Mouse (Mus musculus) stomach, embryonic 16.5 days (tissue): Measurements from ENCODE around the gene Ikzf4. TPM values are rescaled to one million over a fixed set of nuclear protein-coding genes. Genes with fewer than 3 reads are reported as not detected.
A peak's percentile ranks its signal among the peaks of the same experiment; 100 is the strongest.

ENCODE experiments used
- ATAC-seq: fragments of 200-750 bp; cut with Nextera tagmentation; 2 replicates; pipeline ENCODE4 v1.8.0; 2017; ENCODE audit warnings: moderate number of reproducible peaks, moderate TSS enrichment; ENCODE audit not compliant: insufficient read depth, low FRiP score
- H3K27ac ChIP-seq: fragments of 300-500 bp; sonication (generic); 2 replicates; pipeline ENCODE4 v1.5.1; 2014; ENCODE audit warnings: low read length
- H3K27me3 ChIP-seq: fragments of 300-500 bp; sonication (generic); 2 replicates; pipeline ENCODE4 v1.6.1; 2014; ENCODE audit warnings: low read length, control low read depth, mixed read lengths; ENCODE audit not compliant: control insufficient read depth, insufficient read depth
- H3K36me3 ChIP-seq: fragments of 300-500 bp; sonication (generic); 2 replicates; pipeline ENCODE4 v1.6.1; 2014; ENCODE audit warnings: low read length; ENCODE audit not compliant: control insufficient read depth, insufficient read depth
- H3K4me1 ChIP-seq: fragments of 300-500 bp; sonication (generic); 2 replicates; pipeline ENCODE4 v1.6.1; 2014; ENCODE audit warnings: low read length, control low read depth, mixed read lengths; ENCODE audit not compliant: control insufficient read depth, insufficient read depth
- H3K4me2 ChIP-seq: fragments of 300-500 bp; sonication (generic); 2 replicates; pipeline ENCODE4 v1.6.1; 2014; ENCODE audit warnings: low read depth, low read length, mixed read lengths
- H3K4me3 ChIP-seq: fragments of 300-500 bp; sonication (generic); replicated peaks from 2 replicates; pipeline ENCODE4 v1.5.1; 2014; ENCODE audit warnings: mild to moderate bottlenecking, low read length
- H3K9ac ChIP-seq: fragments of 300-500 bp; sonication (generic); 2 replicates; pipeline ENCODE4 v1.6.1; 2014; ENCODE audit warnings: low read length
- H3K9me3 ChIP-seq: fragments of 300-500 bp; sonication (generic); replicated peaks from 2 replicates; pipeline ENCODE4 v1.6.1; 2016; ENCODE audit warnings: low read length, control low read depth; ENCODE audit not compliant: control insufficient read depth
- WGBS: fragments of 180-500 bp; shearing (Covaris S2); extraction: QIAGEN DNeasy Blood & Tissue Kit; methylation state at CpG from one replicate; pipeline ENCODE4 v1.1.7; 2014; 5-methylcytosine and 5-hydroxymethylcytosine counted together
- polyA plus RNA-seq: library from polyadenylated mRNA; unstranded; fragments of >200 nt; fragmentation: Nextera tagmentation; extraction: Ambion mirVana; gene quantifications from 2 replicates; pipeline ENCODE4 v1.2.1, GENCODE M21; 2015

Gene Ikzf4
- 2.1 and 2.5 TPM in 2 replicates for polyA plus RNA-seq

GRCm38 (mm10) chr10:128645111-128646011 is at the start of gene Ikzf4:
Ikzf4 (minus strand) TSS chr10:128645991.
- no peaks in the 10 kb centered on the region for H3K27me3 ChIP-seq
- no peaks in the 10 kb centered on the region for H3K9me3 ChIP-seq
- H3K4me1 ChIP-seq = peaks cover 7% of the 10 kb centered on the region; the same call in 1 of the 2 replicates
- H3K4me2 ChIP-seq = peak within 1 kb of the TSS; percentile 74
- H3K4me3 ChIP-seq = peak within 1 kb of the TSS; percentile 58
- ATAC-seq = peak; percentile 71; the same call in 1 of the 2 replicates
- WGBS = 6% methylated on average over 36 of the region's 36 CpGs
- H3K9ac ChIP-seq = peak within 1 kb of the TSS; percentile 71
- H3K27ac ChIP-seq = peak within 1 kb of the TSS; percentile 70
- no peaks in the 10 kb centered on the region for H3K36me3 ChIP-seq

GRCm38 (mm10) chr10:128695411-128695991 is 49.7 kb upstream of the Ikzf4 start:
- Histone ChIP-seq H3K4me1 (peaks cover 24% of the 10 kb centered on the region), H3K27ac (peak overlapping the region; percentile 99), H3K4me3 (peak overlapping the region; percentile 91), H3K27me3 (no peaks in the 10 kb centered on the region), H3K36me3 (peaks cover 7% of the 10 kb centered on the region; the same call in 1 of the 2 replicates), H3K9me3 (no peaks in the 10 kb centered on the region), H3K4me2 (peak overlapping the region; percentile 73), H3K9ac (peak overlapping the region; percentile 92)
- WGBS = 2% methylated on average over 21 of the region's 22 CpGs
- ATAC-seq = no peak

GRCm38 (mm10) chr10:128674469-128675008 is 28.7 kb upstream of the Ikzf4 start:
- peaks cover 9% of the 10 kb centered on the region; the same call in 1 of the 2 replicates for H3K4me1 ChIP-seq
- H3K36me3 ChIP-seq = no peaks in the 10 kb centered on the region
- H3K4me3 ChIP-seq = peak overlapping the region; percentile 76
- H3K9ac ChIP-seq = peak overlapping the region; percentile 74
- ATAC-seq = no peak
- H3K27me3 ChIP-seq = no peaks in the 10 kb centered on the region
- peak overlapping the region; percentile 71 for H3K27ac ChIP-seq
- H3K9me3 ChIP-seq = no peaks in the 10 kb centered on the region
- WGBS = 2% methylated on average over 9 of the region's 9 CpGs
- H3K4me2 ChIP-seq = peak overlapping the region; percentile 90

GRCm38 (mm10) chr10:128673763-128674468 is 28.1 kb upstream of the Ikzf4 start, which contains the start of gene Suox:
Suox (minus strand) TSS chr10:128674073.
- peak within 1 kb of the TSS; percentile 74 for H3K9ac ChIP-seq
- under 1% methylated on average over 60 of the region's 60 CpGs for WGBS
- H3K36me3 ChIP-seq = no peaks in the 10 kb centered on the region
- H3K4me2 ChIP-seq = peak within 1 kb of the TSS; percentile 90
- peaks cover 9% of the 10 kb centered on the region; the same call in 1 of the 2 replicates for H3K4me1 ChIP-seq
- no peaks in the 10 kb centered on the region for H3K27me3 ChIP-seq
- H3K27ac ChIP-seq = peak within 1 kb of the TSS; percentile 71
- H3K4me3 ChIP-seq = peak within 1 kb of the TSS; percentile 76
- no peaks in the 10 kb centered on the region for H3K9me3 ChIP-seq
- peak; percentile 93 for ATAC-seq

GRCm38 (mm10) chr10:128671148-128671547 is 25.4 kb upstream of the Ikzf4 start:
- H3K4me3 ChIP-seq = no peak overlapping the region
- WGBS = 90% methylated on average over 9 of the region's 9 CpGs
- no peaks in the 10 kb centered on the region for H3K36me3 ChIP-seq
- ATAC-seq = no peak
- H3K27ac ChIP-seq = no peak overlapping the region
- no peak overlapping the region for H3K4me2 ChIP-seq
- H3K9me3 ChIP-seq = no peaks in the 10 kb centered on the region
- no peaks in the 10 kb centered on the region for H3K27me3 ChIP-seq
- H3K9ac ChIP-seq = no peak overlapping the region
- peaks cover 9% of the 10 kb centered on the region; the same call in 1 of the 2 replicates for H3K4me1 ChIP-seq

GRCm38 (mm10) chr10:128668790-128669672 is 23.2 kb upstream of the Ikzf4 start:
- peaks cover 9% of the 10 kb centered on the region; the same call in 1 of the 2 replicates for H3K4me1 ChIP-seq
- peak overlapping the region; percentile 55 for H3K4me3 ChIP-seq
- no peaks in the 10 kb centered on the region for H3K27me3 ChIP-seq
- peak overlapping the region; percentile 10; the same call in 1 of the 2 replicates for H3K27ac ChIP-seq
- 1% methylated on average over 42 of the region's 42 CpGs for WGBS
- H3K36me3 ChIP-seq = no peaks in the 10 kb centered on the region
- H3K4me2 ChIP-seq = peak overlapping the region; percentile 59
- ATAC-seq = peak; percentile 42; the same call in 1 of the 2 replicates
- no peaks in the 10 kb centered on the region for H3K9me3 ChIP-seq
- peak overlapping the region; percentile 70 for H3K9ac ChIP-seq

- H3K4me1 ChIP-seq = no peaks in the 10 kb centered on the region
- WGBS = 75% methylated on average over 2 of the region's 2 CpGs
- H3K27me3 ChIP-seq = no peaks in the 10 kb centered on the region
- H3K27ac ChIP-seq = no peak overlapping the region
- H3K4me3 ChIP-seq = no peak overlapping the region
- no peak for ATAC-seq
- H3K9me3 ChIP-seq = no peaks in the 10 kb centered on the region
- no peak overlapping the region for H3K4me2 ChIP-seq
- no peaks in the 10 kb centered on the region for H3K36me3 ChIP-seq
- no peak overlapping the region for H3K9ac ChIP-seq
Measured at GRCm38 (mm10) chr10:128665806-128666205, 20.0 kb upstream of the Ikzf4 start.

GRCm38 (mm10) chr10:128665307-128665706 is 19.5 kb upstream of the Ikzf4 start:
- no peaks in the 10 kb centered on the region for H3K36me3 ChIP-seq
- WGBS = 86% methylated on average over 3 of the region's 3 CpGs
- ATAC-seq = no peak
- H3K9ac ChIP-seq = no peak overlapping the region
- no peak overlapping the region for H3K4me2 ChIP-seq
- no peaks in the 10 kb centered on the region for H3K27me3 ChIP-seq
- no peak overlapping the region for H3K4me3 ChIP-seq
- no peaks in the 10 kb centered on the region for H3K9me3 ChIP-seq
- no peaks in the 10 kb centered on the region for H3K4me1 ChIP-seq
- no peak overlapping the region for H3K27ac ChIP-seq
